Mouse (Mus musculus): ENCODE results near the gene Tbpl1. TPM values are rescaled to one million over a fixed set of nuclear protein-coding genes. Genes with fewer than 3 reads are reported as not detected.

Gene Tbpl1
- polyA plus RNA-seq, 1 experiment = 43.7 TPM

DNA sequence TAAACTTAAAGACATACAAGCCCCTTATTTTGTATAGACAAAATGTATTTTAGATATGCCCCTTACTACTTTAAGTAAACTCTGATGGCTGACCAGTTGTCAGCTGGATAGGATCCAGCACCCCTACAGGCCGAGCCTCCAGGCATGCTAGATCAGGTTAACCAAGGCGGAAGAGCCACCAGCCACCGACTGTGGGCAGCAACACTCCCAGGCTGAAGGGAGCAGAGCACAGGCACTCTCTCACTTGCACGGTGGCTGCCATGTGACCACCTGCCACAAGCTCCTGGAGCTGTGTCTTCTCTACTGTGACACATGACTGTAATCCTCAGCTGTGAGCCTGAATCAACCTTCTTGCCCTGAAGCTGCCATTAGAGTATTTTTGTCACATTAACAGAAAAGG lies 13.3 kb downstream of the Tbpl1 start:
- H3K27ac ChIP-seq (ENCODE audit: insufficient read depth, low read length) = no peak overlapping the region
- peaks cover 13% of the 10 kb centered on the region; the same call in 1 of the 2 replicates for H3K4me1 ChIP-seq (ENCODE audit: control insufficient read depth, insufficient read depth, low read length)
- no peak overlapping the region for H3K4me3 ChIP-seq (ENCODE audit: insufficient read depth, low read length)
- TF ChIP-seq POLR2A (IDR thresholded peaks at IDR 0.05; ENCODE audit: extremely low read depth, insufficient read depth, low read length) = no peak

DNA sequence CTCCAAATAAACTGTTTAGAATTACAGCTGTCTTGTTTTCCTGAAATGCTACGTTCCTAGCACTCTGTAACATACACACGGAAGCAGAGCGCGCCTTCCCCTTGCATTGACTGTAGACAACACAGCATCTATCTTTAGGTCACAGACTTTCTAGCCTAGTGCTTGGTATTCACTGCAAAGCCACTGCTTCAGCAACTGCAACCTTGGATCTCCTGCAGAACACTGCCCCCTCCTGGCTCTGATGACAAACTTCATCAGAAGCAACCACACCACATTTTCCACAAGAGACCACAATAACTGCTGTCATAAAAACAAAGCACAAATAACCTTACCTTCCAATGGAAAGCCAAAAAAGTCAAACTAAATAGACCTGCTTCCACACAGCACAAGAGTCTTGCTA lies 17.2 kb downstream of the Tbpl1 start:
- TF ChIP-seq CTCF (IDR thresholded peaks at IDR 0.05; ENCODE audit: extremely low read depth, insufficient read depth, low read length) (peak; percentile 85), POLR2A (IDR thresholded peaks at IDR 0.05; ENCODE audit: extremely low read depth, insufficient read depth, low read length) (no peak)
- Histone ChIP-seq H3K27ac (ENCODE audit: insufficient read depth, low read length) (no peak overlapping the region), H3K4me3 (ENCODE audit: insufficient read depth, low read length) (no peak overlapping the region), H3K4me1 (ENCODE audit: control insufficient read depth, insufficient read depth, low read length) (peaks cover 6% of the 10 kb centered on the region; the same call in 1 of the 2 replicates)

- TF ChIP-seq POLR2A (IDR thresholded peaks at IDR 0.05; ENCODE audit: extremely low read depth, insufficient read depth, low read length) (no peak), CTCF (IDR thresholded peaks at IDR 0.05; ENCODE audit: extremely low read depth, insufficient read depth, low read length) (no peak)
- Histone ChIP-seq H3K4me1 (ENCODE audit: control insufficient read depth, insufficient read depth, low read length) (peaks cover 6% of the 10 kb centered on the region; the same call in 1 of the 2 replicates), H3K4me3 (ENCODE audit: insufficient read depth, low read length) (no peak overlapping the region), H3K27ac (ENCODE audit: insufficient read depth, low read length) (no peak overlapping the region)
These were observed 18.8 kb downstream of the Tbpl1 start for GRCm38 (mm10) chr10:22712955-22713354.

GRCm38 (mm10) chr10:22710173-22710777 lies 21.5 kb downstream of the Tbpl1 start:
- Histone ChIP-seq H3K4me3 (ENCODE audit: insufficient read depth, low read length) (no peak overlapping the region), H3K27ac (ENCODE audit: insufficient read depth, low read length) (no peak overlapping the region), H3K4me1 (ENCODE audit: control insufficient read depth, insufficient read depth, low read length) (peaks cover 6% of the 10 kb centered on the region; the same call in 1 of the 2 replicates)
- TF ChIP-seq CTCF (IDR thresholded peaks at IDR 0.05; ENCODE audit: extremely low read depth, insufficient read depth, low read length) (peak; percentile 57), POLR2A (IDR thresholded peaks at IDR 0.05; ENCODE audit: extremely low read depth, insufficient read depth, low read length) (no peak)

- TF ChIP-seq CTCF (IDR thresholded peaks at IDR 0.05; ENCODE audit: extremely low read depth, insufficient read depth, low read length) (no peak), POLR2A (IDR thresholded peaks at IDR 0.05; ENCODE audit: extremely low read depth, insufficient read depth, low read length) (no peak)
- no peak overlapping the region for H3K4me3 ChIP-seq (ENCODE audit: insufficient read depth, low read length)
- peaks cover 3% of the 10 kb centered on the region; the same call in 1 of the 2 replicates for H3K4me1 ChIP-seq (ENCODE audit: control insufficient read depth, insufficient read depth, low read length)
- no peak overlapping the region for H3K27ac ChIP-seq (ENCODE audit: insufficient read depth, low read length)
These were observed 23.4 kb downstream of the Tbpl1 start for GRCm38 (mm10) chr10:22708190-22708843.

GRCm38 (mm10) chr10:22703844-22704243 lies 27.9 kb downstream of the Tbpl1 start:
- TF ChIP-seq CTCF (IDR thresholded peaks at IDR 0.05; ENCODE audit: extremely low read depth, insufficient read depth, low read length) = no peak
- TF ChIP-seq POLR2A (IDR thresholded peaks at IDR 0.05; ENCODE audit: extremely low read depth, insufficient read depth, low read length) = no peak
- peaks cover 23% of the 10 kb centered on the region for H3K4me1 ChIP-seq (ENCODE audit: control insufficient read depth, insufficient read depth, low read length)
- no peak overlapping the region for H3K27ac ChIP-seq (ENCODE audit: insufficient read depth, low read length)
- no peak overlapping the region for H3K4me3 ChIP-seq (ENCODE audit: insufficient read depth, low read length)

GRCm38 (mm10) chr10:22701485-22702315 lies 30.0 kb downstream of the Tbpl1 start:
- Histone ChIP-seq H3K27ac (ENCODE audit: insufficient read depth, low read length) (peak overlapping the region; percentile 75), H3K4me3 (ENCODE audit: insufficient read depth, low read length) (no peak overlapping the region), H3K4me1 (ENCODE audit: control insufficient read depth, insufficient read depth, low read length) (peaks cover 23% of the 10 kb centered on the region)
- no peak for TF ChIP-seq CTCF (IDR thresholded peaks at IDR 0.05; ENCODE audit: extremely low read depth, insufficient read depth, low read length)
- no peak for TF ChIP-seq POLR2A (IDR thresholded peaks at IDR 0.05; ENCODE audit: extremely low read depth, insufficient read depth, low read length)

GRCm38 (mm10) chr10:22700773-22701172 lies 31.0 kb downstream of the Tbpl1 start:
- TF ChIP-seq POLR2A (IDR thresholded peaks at IDR 0.05; ENCODE audit: extremely low read depth, insufficient read depth, low read length) = no peak
- Histone ChIP-seq H3K4me3 (ENCODE audit: insufficient read depth, low read length) (no peak overlapping the region), H3K4me1 (ENCODE audit: control insufficient read depth, insufficient read depth, low read length) (peaks cover 23% of the 10 kb centered on the region), H3K27ac (ENCODE audit: insufficient read depth, low read length) (peak overlapping the region; percentile 75; the same call in 1 of the 2 replicates)

- peaks cover 23% of the 10 kb centered on the region for H3K4me1 ChIP-seq (ENCODE audit: control insufficient read depth, insufficient read depth, low read length)
- H3K27ac ChIP-seq (ENCODE audit: insufficient read depth, low read length) = 0 out of 2 replicates have a peak overlapping the region, but pooled peaks have one; percentile 12
- H3K4me3 ChIP-seq (ENCODE audit: insufficient read depth, low read length) = no peak overlapping the region
- no peak for TF ChIP-seq POLR2A (IDR thresholded peaks at IDR 0.05; ENCODE audit: extremely low read depth, insufficient read depth, low read length)
- no peak for TF ChIP-seq CTCF (IDR thresholded peaks at IDR 0.05; ENCODE audit: extremely low read depth, insufficient read depth, low read length)
These were observed 32.0 kb downstream of the Tbpl1 start for GRCm38 (mm10) chr10:22699487-22700335.

All from cortical plate, adult 2 months (tissue).